Mouse (Mus musculus): ENCODE results near the gene Itih1. TPM values are rescaled to one million over a fixed set of nuclear protein-coding genes. Genes with fewer than 3 reads are reported as not detected.

The Itih1 gene
- 0.03 TPM in 1 of 2 replicates, not detected in the other for polyA plus RNA-seq (2012; rRNA removed)

DNA sequence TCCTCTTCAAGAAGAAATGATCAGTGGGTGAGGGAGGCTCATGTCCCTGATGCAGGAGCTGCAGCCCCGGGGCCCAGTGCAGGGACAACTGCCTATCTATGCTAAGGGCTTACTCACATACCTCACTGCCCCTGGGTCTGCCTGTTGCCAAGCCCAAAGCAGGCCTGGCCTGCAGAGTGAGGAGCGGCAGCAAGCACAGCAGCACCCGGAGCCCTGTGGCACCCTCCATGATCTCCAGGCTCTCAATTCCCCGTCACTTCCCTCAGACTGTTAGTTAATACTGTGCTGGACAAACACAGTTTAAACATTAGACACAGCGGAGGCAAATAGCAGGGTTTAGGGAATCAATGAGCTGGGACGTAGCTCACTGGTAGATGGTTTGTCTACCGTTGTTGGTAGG lies at the start of gene Itih1:
Gene Itih1, minus strand, starts transcription at position 252 of the 400 bp plus-strand sequence.
- TF ChIP-seq CTCF (IDR thresholded peaks at IDR 0.05; ENCODE audit: borderline replicate concordance, extremely low read depth, insufficient read depth, insufficient read length) = no peak
- TF ChIP-seq POLR2A (IDR thresholded peaks at IDR 0.05; ENCODE audit: borderline replicate concordance, extremely low read depth, insufficient read depth, insufficient read length, poor library complexity, severe bottlenecking) = no peak
- no peak for DNase-seq (ENCODE audit: low read depth)

DNA sequence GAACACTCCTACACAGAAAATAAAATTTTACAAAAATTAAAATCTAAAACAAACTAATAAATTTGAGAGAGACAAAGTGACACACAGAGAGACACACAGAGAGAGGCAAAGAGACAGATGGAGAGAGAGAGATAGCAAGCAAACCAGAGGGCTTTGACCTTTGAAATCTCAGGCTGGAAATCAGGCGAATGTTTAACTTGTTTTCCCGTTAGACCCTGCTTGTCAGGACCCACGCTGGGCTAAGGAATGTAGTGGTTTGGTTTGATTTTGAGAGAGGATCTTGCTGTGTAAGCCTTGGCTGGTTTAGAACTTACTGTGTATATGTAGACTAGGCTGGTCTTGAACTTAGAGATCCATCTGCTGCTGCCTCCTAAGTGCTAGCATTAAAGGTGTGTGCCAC lies 33.1 kb upstream of the Itih1 start:
- TF ChIP-seq CTCF (IDR thresholded peaks at IDR 0.05; ENCODE audit: borderline replicate concordance, extremely low read depth, insufficient read depth, insufficient read length) (no peak), POLR2A (IDR thresholded peaks at IDR 0.05; ENCODE audit: borderline replicate concordance, extremely low read depth, insufficient read depth, insufficient read length, poor library complexity, severe bottlenecking) (no peak)
- no peak for DNase-seq (ENCODE audit: low read depth)

DNA sequence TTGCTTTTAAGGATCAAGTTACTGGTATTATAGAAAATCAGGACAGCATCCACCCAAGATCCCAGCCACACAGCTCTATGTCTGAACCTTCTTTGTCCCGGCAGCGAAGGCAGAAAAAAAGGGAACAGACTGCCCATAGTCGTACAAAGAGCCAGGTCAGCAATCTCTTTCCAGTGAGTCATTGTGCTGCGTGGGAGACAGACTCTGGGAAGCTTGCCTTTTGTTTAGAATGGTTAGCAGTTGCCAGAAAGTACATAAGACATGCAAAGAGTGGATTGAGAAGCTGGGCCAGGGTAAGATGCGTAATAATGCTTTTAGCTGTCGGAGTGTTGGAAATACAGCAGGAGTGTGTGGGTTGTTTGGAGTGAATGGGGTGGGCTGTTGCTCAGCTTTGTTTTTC lies 31.1 kb upstream of the Itih1 start:
- DNase-seq (ENCODE audit: low read depth) = peak; percentile 73
- TF ChIP-seq POLR2A (IDR thresholded peaks at IDR 0.05; ENCODE audit: borderline replicate concordance, extremely low read depth, insufficient read depth, insufficient read length, poor library complexity, severe bottlenecking) (no peak), CTCF (IDR thresholded peaks at IDR 0.05; ENCODE audit: borderline replicate concordance, extremely low read depth, insufficient read depth, insufficient read length) (no peak)

DNA sequence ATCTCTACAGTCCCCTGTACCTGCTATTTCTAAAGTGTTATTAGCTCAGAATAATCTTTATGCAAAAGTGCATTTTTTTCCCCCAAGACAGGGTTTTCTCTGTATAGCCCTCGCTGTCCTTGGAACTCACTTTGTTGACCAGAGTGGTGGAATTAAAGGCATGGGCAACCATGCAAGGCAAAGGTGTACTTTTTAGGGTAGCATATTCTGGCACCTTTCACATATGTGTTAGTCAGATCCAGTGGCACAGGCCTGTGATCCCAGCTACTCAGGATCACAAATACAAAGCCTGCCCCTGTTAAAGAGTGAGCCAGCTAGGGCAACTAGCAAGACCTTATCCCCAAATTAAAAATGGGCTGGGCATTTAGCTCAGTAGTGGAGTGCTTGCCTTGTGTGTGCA lies 17.3 kb upstream of the Itih1 start:
- TF ChIP-seq POLR2A (IDR thresholded peaks at IDR 0.05; ENCODE audit: borderline replicate concordance, extremely low read depth, insufficient read depth, insufficient read length, poor library complexity, severe bottlenecking) = no peak
- no peak for TF ChIP-seq CTCF (IDR thresholded peaks at IDR 0.05; ENCODE audit: borderline replicate concordance, extremely low read depth, insufficient read depth, insufficient read length)
- DNase-seq (ENCODE audit: low read depth) = no peak

DNA sequence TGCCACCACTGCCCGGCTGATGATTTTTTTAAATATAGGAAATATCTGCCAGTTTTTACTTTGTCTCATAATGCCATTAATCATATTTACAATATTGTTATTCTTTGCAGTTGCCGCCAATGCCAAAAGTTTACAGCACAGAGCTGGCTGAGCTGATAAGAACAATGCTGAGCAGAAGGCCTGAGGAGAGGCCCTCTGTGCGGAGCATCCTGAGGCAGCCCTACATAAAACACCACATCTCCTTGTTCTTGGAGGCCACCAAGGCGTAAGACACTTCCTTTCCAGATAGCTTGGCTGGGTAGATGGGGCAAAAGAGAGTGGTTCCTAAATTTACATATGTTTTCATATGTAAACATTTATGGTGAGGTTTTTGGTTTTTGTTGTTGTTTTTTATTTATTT lies 15.9 kb upstream of the Itih1 start:
- DNase-seq (ENCODE audit: low read depth) = no peak
- no peak for TF ChIP-seq POLR2A (IDR thresholded peaks at IDR 0.05; ENCODE audit: borderline replicate concordance, extremely low read depth, insufficient read depth, insufficient read length, poor library complexity, severe bottlenecking)
- TF ChIP-seq CTCF (IDR thresholded peaks at IDR 0.05; ENCODE audit: borderline replicate concordance, extremely low read depth, insufficient read depth, insufficient read length) = no peak

DNA sequence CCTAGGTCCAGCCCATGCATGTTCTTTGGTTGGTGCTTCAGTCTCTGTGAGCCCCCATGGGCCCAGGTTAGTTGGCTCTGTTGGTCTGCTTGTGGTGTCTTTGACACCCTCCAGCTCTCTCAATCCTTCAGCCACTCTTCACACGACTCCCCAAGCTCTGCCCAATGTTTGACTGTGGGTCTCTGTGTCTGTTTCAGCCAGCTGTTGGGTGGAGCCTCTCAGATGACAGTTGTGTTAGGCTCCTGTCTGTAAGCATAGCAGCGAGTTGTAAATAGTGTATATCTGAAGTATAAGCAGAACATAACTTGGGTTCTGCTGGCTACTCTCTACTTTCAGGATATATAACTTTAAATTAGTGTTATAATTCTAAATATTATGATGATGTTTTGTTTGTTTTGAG lies 15.4 kb upstream of the Itih1 start:
- no peak for DNase-seq (ENCODE audit: low read depth)
- TF ChIP-seq CTCF (IDR thresholded peaks at IDR 0.05; ENCODE audit: borderline replicate concordance, extremely low read depth, insufficient read depth, insufficient read length) = no peak
- no peak for TF ChIP-seq POLR2A (IDR thresholded peaks at IDR 0.05; ENCODE audit: borderline replicate concordance, extremely low read depth, insufficient read depth, insufficient read length, poor library complexity, severe bottlenecking)

DNA sequence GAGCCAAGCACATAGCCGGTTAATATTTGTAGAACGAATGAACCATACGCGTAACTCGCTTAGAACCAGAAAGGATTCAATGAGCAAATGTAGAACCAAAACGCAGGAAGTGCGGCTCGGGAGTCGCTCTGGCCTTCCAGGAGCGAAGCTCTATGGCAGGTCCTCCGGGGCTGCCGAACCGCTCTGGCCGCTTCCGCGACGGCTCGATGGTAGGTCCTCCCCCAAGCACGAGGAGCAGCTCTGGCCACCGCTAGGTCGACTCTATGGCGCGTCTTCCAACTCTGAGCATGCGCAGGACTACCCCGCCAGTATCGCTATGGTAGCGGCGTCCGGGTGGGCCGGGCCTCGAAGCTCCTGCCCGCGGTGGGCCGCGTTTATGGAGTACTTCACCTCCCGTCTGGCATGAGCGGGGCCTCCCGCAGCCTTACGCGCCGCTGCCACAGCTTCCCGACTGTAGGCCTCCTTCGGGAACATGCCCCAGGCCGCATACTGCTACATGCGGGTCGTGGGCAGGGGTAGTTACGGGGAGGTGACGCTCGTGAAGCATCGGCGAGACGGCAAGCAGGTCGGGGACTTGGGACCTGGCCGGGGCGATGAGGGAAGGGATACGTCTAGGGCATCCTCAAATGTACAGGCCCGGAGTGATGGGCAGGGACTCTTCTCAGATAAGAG lies 8.2 kb upstream of the Itih1 start, which contains the start of gene Nek4:
Gene Nek4, plus strand, starts transcription at position 224 of the 672 bp plus-strand sequence.
- TF ChIP-seq CTCF (IDR thresholded peaks at IDR 0.05; ENCODE audit: borderline replicate concordance, extremely low read depth, insufficient read depth, insufficient read length) (0 out of 2 replicates have a peak, but pooled peaks have one; percentile 21), POLR2A (IDR thresholded peaks at IDR 0.05; ENCODE audit: borderline replicate concordance, extremely low read depth, insufficient read depth, insufficient read length, poor library complexity, severe bottlenecking) (peak; percentile 71; the same call in 1 of the 2 replicates)

DNA sequence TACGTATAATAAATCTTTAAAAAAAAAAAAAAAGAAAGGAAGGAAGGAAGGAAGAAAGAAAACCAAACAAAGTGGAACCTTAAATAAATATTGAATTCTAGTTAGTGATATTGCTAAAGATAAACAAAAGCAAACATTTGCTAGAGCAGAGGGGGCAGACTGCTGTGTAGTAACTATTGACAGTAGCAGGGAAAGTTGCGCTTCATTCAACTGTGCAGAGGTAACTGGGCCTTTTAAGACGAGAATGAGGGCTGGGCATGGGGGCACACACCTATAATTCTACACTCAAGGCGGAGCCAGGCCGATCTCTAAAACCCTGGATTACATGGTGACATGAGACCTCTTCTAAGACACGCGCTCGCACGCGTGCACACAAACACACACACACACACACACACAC lies 6.9 kb upstream of the Itih1 start:
- TF ChIP-seq CTCF (IDR thresholded peaks at IDR 0.05; ENCODE audit: borderline replicate concordance, extremely low read depth, insufficient read depth, insufficient read length) (no peak), POLR2A (IDR thresholded peaks at IDR 0.05; ENCODE audit: borderline replicate concordance, extremely low read depth, insufficient read depth, insufficient read length, poor library complexity, severe bottlenecking) (no peak)
- DNase-seq (ENCODE audit: low read depth) = no peak

More for the DNA sequence above, 8.2 kb upstream of the Itih1 start, which contains the start of gene Nek4:
- DNase-seq (ENCODE audit: low read depth) = peak; percentile 99

DNA sequence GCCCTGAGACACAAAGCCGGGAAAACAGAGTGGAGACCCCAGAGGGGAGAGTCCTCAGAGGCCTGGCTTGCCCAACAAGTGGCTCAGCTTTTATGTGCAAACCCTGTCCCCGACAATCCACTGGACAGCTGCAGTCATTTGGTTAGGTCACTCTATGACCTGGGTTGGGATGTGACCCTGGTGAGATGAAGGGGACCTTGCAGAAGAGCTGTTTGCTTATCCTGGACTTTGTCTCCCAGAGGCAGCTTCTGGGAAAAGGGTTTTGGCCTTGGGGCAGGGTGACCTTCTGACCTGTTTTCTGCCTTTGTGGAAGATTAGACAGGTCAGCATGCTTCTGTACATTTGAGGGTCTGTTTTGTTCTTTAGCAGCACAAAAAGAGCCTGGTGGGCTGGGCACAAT lies 1.7 kb upstream of the Itih1 start:
- no peak for DNase-seq (ENCODE audit: low read depth)
- TF ChIP-seq CTCF (IDR thresholded peaks at IDR 0.05; ENCODE audit: borderline replicate concordance, extremely low read depth, insufficient read depth, insufficient read length) (no peak), POLR2A (IDR thresholded peaks at IDR 0.05; ENCODE audit: borderline replicate concordance, extremely low read depth, insufficient read depth, insufficient read length, poor library complexity, severe bottlenecking) (no peak)

DNA sequence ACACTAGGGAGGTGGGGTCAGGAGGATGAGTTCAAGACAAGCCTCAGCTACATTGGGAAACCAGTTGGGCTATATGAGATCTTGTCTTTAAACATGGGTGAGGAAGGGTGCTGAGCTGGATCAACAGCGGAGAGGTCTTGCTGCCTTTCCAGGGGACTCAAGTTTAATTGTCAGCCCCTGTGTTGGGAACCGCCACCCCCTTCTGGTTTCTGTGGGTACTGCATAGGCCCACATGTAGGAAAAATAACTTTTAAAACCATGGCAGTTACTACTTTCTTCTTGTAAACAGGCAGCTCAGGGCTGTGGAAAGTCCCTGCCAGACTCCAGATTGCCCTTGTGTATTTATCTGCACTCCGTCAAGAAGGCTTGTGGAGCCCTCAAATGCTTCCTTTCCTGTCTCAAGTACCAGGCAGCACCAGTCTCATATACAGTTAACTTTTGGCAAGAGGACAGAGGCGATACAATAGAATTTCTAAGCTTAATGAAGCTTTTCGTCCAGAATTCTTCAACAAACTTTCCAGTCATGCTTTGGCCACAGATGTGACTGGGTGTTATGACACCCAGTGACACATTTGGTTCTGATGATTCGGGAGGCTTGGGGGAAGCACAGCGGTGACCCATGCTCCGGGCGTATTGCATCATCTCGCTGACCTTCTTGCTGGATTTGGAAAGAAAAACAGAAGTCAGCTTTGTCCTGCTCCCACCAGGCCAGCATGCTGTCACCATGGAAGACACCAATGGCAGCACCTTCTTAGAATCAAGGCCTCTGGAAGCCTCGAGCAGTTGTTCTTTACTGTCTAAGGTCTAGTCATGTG lies 978 bp upstream of the Itih1 start:
- peak; percentile 35 for DNase-seq (ENCODE audit: low read depth)
- no peak for TF ChIP-seq POLR2A (IDR thresholded peaks at IDR 0.05; ENCODE audit: borderline replicate concordance, extremely low read depth, insufficient read depth, insufficient read length, poor library complexity, severe bottlenecking)
- peak; percentile 69; the same call in 1 of the 2 replicates for TF ChIP-seq CTCF (IDR thresholded peaks at IDR 0.05; ENCODE audit: borderline replicate concordance, extremely low read depth, insufficient read depth, insufficient read length)

DNA sequence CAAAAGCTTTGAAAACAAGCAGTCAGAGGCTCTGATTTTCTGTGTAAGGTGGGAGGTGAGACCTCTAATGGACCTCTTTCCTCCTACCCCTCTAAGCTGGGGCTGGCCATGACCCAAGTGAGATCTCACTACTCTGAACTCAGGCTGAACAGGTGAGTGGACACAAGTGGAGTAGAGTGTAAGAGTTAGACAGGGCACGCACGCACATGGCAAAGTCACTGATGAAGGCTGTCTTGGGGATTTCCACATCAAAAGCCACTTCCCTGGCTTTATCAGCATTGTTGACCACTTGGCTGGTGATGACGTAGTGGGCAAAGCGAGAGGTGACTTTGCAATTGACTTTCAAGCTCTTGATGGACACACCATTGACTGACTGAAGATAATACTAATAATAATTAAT lies 835 bp downstream of the Itih1 start:
- DNase-seq (ENCODE audit: low read depth) = no peak
- TF ChIP-seq POLR2A (IDR thresholded peaks at IDR 0.05; ENCODE audit: borderline replicate concordance, extremely low read depth, insufficient read depth, insufficient read length, poor library complexity, severe bottlenecking) (no peak), CTCF (IDR thresholded peaks at IDR 0.05; ENCODE audit: borderline replicate concordance, extremely low read depth, insufficient read depth, insufficient read length) (no peak)

All from brain, embryonic 14.5 days (tissue).